Mouse (Mus musculus) neutrophil, adult 65 days (primary cell): ENCODE measurements around the gene Pfn5. TPM values are rescaled to one million over a fixed set of nuclear protein-coding genes. Genes with fewer than 3 reads are reported as not detected.

Experiments used
- total RNA-seq: library from RNA; stranded (reverse); gene quantifications from 2 replicates; pipeline ENCODE4 v1.2.4, GENCODE M21; 2023

Pfn5 gene
- not detected in 2 replicates for total RNA-seq

GRCm38 (mm10) chrX:95557887-95558286 lies at the start of gene Pfn5, which contains the start of gene Asb12:
Gene Pfn5, plus strand, starts transcription at chrX:95558104.
Gene Asb12, minus strand, starts transcription at chrX:95557987.

Other genes with a start within 250 kb of the Pfn5 start
- gene Amer1, start 113.2 kb upstream of the Pfn5 start, total RNA-seq = 1.2 and 1.6 TPM in 2 replicates
- gene Asb12, start 117 bp upstream of the Pfn5 start, total RNA-seq = not detected in 2 replicates
- 0.50 and 0.82 TPM in 2 replicates for gene Zc4h2, start 100.4 kb downstream of the Pfn5 start, total RNA-seq
- gene Zc3h12b, start 153.6 kb downstream of the Pfn5 start, total RNA-seq = not detected in 2 replicates